In the genomic region with DNA sequence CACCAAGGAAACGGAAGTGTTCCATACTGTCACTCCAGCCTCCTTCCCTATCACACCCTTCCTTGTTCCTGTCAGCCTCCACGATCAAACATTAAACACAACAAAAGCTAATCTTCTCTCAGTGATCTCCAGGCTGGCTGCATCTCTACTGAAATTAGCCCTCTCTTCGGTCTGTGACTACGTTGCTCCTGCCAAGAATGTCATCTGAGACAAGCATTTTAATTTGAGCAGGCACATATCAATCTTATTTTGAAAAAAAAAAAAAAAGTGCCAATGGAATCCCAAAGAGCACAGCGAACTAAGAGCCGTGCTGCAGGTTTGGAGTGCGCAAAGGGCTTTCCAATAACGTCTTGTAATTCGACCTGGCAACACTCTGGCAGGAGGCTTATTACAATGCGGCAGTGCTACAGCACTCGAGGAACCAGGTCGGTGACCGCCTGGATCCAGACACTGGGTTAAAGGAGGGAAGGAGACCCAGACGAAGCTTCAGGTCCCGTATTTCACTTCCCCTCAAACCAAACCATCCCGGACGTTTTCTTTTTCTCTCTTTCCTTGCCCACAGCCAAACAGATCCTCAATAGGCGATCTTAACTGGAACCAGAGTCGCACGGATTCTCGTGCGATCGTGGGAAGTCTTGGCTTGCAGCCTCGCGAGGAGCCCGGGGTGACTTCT, we compare ENCODE assay signal across 8 mouse cellular contexts. TPM values are rescaled to one million over a fixed set of nuclear protein-coding genes. Genes with fewer than 3 reads are reported as not detected.
DNase-seq lines count a peak whose midpoint lies in the region; ATAC-seq and TF ChIP-seq lines count a peak whose summit lies in the region.

No protein-coding gene starts in this region.

- peaks cover 53% of the 10 kb centered on the region for H3K4me1 ChIP-seq in G1E (ENCODE audit: insufficient read depth, low read depth, low read length)
- no peaks in the 10 kb centered on the region for H3K4me1 ChIP-seq in forebrain, embryonic 14.5 days (ENCODE audit: control insufficient read depth, insufficient read depth, low read length)
- H3K4me1 ChIP-seq in kidney, embryonic 16.5 days (ENCODE audit: insufficient read depth, low read length) = peaks cover 27% of the 10 kb centered on the region

- peak overlapping the region; percentile 93 for H3K27ac ChIP-seq in forebrain, embryonic 14.5 days (ENCODE audit: low read depth, low read length)
- H3K27ac ChIP-seq in kidney, embryonic 16.5 days (ENCODE audit: low read length) = peak overlapping the region; percentile 94
- H3K27ac ChIP-seq in macrophage = 0 out of 2 replicates have a peak overlapping the region, but pooled peaks have one; percentile 21

- DNase-seq in gastrocnemius, adult 18-20 months (ENCODE audit: low spot score) = peak; percentile 12
- no peak for DNase-seq in gastrocnemius, adult 8-10 months (ENCODE audit: low spot score in 2 of 2)
- DNase-seq in G1E (ENCODE audit: low spot score) = no peak
- DNase-seq in forebrain, embryonic 14.5 days (ENCODE audit: low spot score) = peak; percentile 51
- no peak for DNase-seq in layer of hippocampus, postnatal 25 days (ENCODE audit: extremely low spot score in 1 of 2, low spot score in 1 of 2)

- peak overlapping the region; percentile 93 for H3K4me3 ChIP-seq in G1E (ENCODE audit: low read depth, low read length)
- H3K4me3 ChIP-seq in forebrain, embryonic 14.5 days (ENCODE audit: low read depth, low read length) = peak overlapping the region; percentile 80
- peak overlapping the region; percentile 80 for H3K4me3 ChIP-seq in kidney, embryonic 16.5 days (ENCODE audit: low read length)
- peak overlapping the region; percentile 76 for H3K4me3 ChIP-seq in macrophage (ENCODE audit: inconsistent target)

- H3K36me3 ChIP-seq in G1E (replicated peaks) (peaks cover 26% of the 10 kb centered on the region), macrophage (ENCODE audit: inconsistent target) (no peaks in the 10 kb centered on the region)
- H3K36me3 ChIP-seq in forebrain, embryonic 14.5 days (ENCODE audit: control insufficient read depth, insufficient read depth, low read length) = no peaks in the 10 kb centered on the region
- peaks cover 9% of the 10 kb centered on the region; the same call in 1 of the 2 replicates for H3K36me3 ChIP-seq in kidney, embryonic 16.5 days (ENCODE audit: insufficient read depth, low read length)

- H3K27me3 ChIP-seq in G1E (ENCODE audit: insufficient read depth, low read length) = no peaks in the 10 kb centered on the region
- no peaks in the 10 kb centered on the region for H3K27me3 ChIP-seq in forebrain, embryonic 14.5 days (replicated peaks; ENCODE audit: control insufficient read depth, insufficient read depth, low read length)
- no peaks in the 10 kb centered on the region for H3K27me3 ChIP-seq in kidney, embryonic 16.5 days (ENCODE audit: insufficient read depth, low read length)

- peaks cover 35% of the 10 kb centered on the region for H3K79me2 ChIP-seq in macrophage (ENCODE audit: inconsistent target)

- WGBS in forebrain, embryonic 14.5 days = 4% methylated on average over 26 of the region's 26 CpGs
- WGBS in kidney, embryonic 16.5 days = 3% methylated on average over 26 of the region's 26 CpGs
- 7% methylated on average over 25 of the region's 26 CpGs for WGBS in macrophage (ENCODE audit: missing documents)

- H3K9ac ChIP-seq in forebrain, embryonic 14.5 days (ENCODE audit: low read length) = peak overlapping the region; percentile 96
- H3K9ac ChIP-seq in kidney, embryonic 16.5 days (replicated peaks; ENCODE audit: low read length) = peak overlapping the region; percentile 98

- peak; percentile 23; the same call in 1 of the 2 replicates for ATAC-seq in G1E (ENCODE audit: extremely low read depth, insufficient number of reproducible peaks, low FRiP score, poor library complexity, severe bottlenecking)
- ATAC-seq in forebrain, embryonic 14.5 days = peak; percentile 18; the same call in 1 of the 2 replicates
- ATAC-seq in kidney, embryonic 16.5 days (ENCODE audit: low FRiP score, low TSS enrichment) = no peak
- no peak for ATAC-seq in CD4-positive, CD25-positive, alpha-beta regulatory T cell, adult 4 months

- peak overlapping the region; percentile 89 for H3K4me2 ChIP-seq in forebrain, embryonic 14.5 days (ENCODE audit: low read length)
- peak overlapping the region; percentile 100 for H3K4me2 ChIP-seq in kidney, embryonic 16.5 days (replicated peaks; ENCODE audit: low read depth, low read length)

- peaks cover 6% of the 10 kb centered on the region; the same call in 1 of the 2 replicates for H3K9me3 ChIP-seq in G1E (replicated peaks)
- H3K9me3 ChIP-seq in forebrain, embryonic 14.5 days (replicated peaks; ENCODE audit: control insufficient read depth, low read length) = no peaks in the 10 kb centered on the region
- peaks cover 9% of the 10 kb centered on the region for H3K9me3 ChIP-seq in kidney, embryonic 16.5 days (ENCODE audit: low read length)

- TF ChIP-seq CTCF in G1E (IDR thresholded peaks at IDR 0.05; ENCODE audit: low read depth, low read length) = no peak

RNA-seq across cellular contexts. Expression of gene Spin1, which starts 1.0 kb away (rescaled TPM):
- total RNA-seq in gastrocnemius, adult 18-20 months (2021) = 10 to 100 TPM; 14.6 to 19.2 TPM
- 10 to 100 TPM; 16.9 to 19.0 (median 18.3) TPM for total RNA-seq in gastrocnemius, adult 8-10 months (2022)
- 49.7 and 51.6 TPM in 2 replicates for total RNA-seq in G1E (2014; fragmentation: Nextera tagmentation)
- 51.3 and 57.0 TPM in 2 replicates for total RNA-seq in G1E (2017)
- 8.0 and 9.7 TPM in 2 replicates for polyA plus RNA-seq in G1E (2012)
- 161 and 175 TPM in 2 replicates for polyA plus RNA-seq in forebrain, embryonic 14.5 days (2014; fragmentation: Nextera tagmentation; extraction: Ambion mirVana)
- 92.2 and 94.0 TPM in 2 replicates for polyA plus RNA-seq in kidney, embryonic 16.5 days (2015; fragmentation: Nextera tagmentation; extraction: Ambion mirVana)
- total RNA-seq in macrophage (2018; cell fraction: chromatin; rRNA removed) = 10 to 100 TPM in 10 of 26 experiments, 1 to 10 TPM in 16; 3.9 to 17.5 (median 9.3) TPM
- total RNA-seq in macrophage (2018; cell fraction: cytosol; rRNA removed) = 10 to 100 TPM; 15.5 to 34.1 (median 21.4) TPM
- 10 to 100 TPM in 24 of 26 experiments, 1 to 10 TPM in 2; 8.1 to 28.9 (median 16.4) TPM for total RNA-seq in macrophage (2018; cell fraction: nucleus; rRNA removed)
- 14.8 to 22.0 TPM (median 17.2 TPM) in 3 replicates for polyA plus RNA-seq in macrophage (2018)
- polyA plus RNA-seq in CD4-positive, CD25-positive, alpha-beta regulatory T cell, adult 4 months (2017; shearing (Covaris generic)) = 10 to 100 TPM; 37.8 to 40.4 TPM
- 100 to 1,000 TPM; 164 TPM for total RNA-seq in layer of hippocampus, postnatal 25 days (2021)

Comparison
In these comparisons a context has a peak if more than half of its experiments do, and no peak if none do; other contexts are left out.
1. DNase-seq: peak in gastrocnemius, adult 18-20 months (single experiment) and forebrain, embryonic 14.5 days (single experiment); none in gastrocnemius, adult 8-10 months (0 of 2), G1E (single experiment) and layer of hippocampus, postnatal 25 days (0 of 2).
2. ATAC-seq: peak in G1E (single experiment) and forebrain, embryonic 14.5 days (single experiment); none in kidney, embryonic 16.5 days (single experiment) and CD4-positive, CD25-positive, alpha-beta regulatory T cell, adult 4 months (single experiment).
3. H3K27ac ChIP-seq: peak in every context shown above with its lines; median percentile 94 in kidney, embryonic 16.5 days; 93 in forebrain, embryonic 14.5 days; 21 in macrophage.
4. Peak in every context shown above with its lines, with median percentiles within 50 percentile points of each other: H3K4me3 ChIP-seq.